Mouse (Mus musculus) cerebellum, adult 11 months (tissue): ENCODE measurements around the gene Krt23.

ENCODE experiments used
- DNase-seq: peaks from one replicate; pipeline ENCODE4 v3.0.0; 2022

Gene Krt23

DNA sequence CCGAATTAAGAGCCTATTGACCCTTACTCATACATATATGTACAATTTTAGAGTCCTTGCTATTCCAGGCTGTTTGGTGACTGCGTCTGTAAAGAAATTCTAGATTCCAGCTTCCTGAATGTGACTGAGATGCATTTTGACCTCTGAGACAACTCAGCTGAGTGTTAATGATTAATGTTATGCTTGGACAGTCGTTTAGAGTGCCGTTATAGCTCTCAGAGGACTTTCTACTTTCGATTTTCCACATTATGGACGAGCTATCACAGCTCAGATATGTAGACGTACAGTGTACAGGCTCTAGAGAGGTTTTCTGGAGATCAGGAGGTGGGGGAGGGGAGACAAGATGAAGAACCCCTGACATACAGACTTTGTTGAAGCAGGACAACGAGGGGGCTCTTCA is 51.7 kb downstream of the Krt23 start:
- no peak for DNase-seq

DNA sequence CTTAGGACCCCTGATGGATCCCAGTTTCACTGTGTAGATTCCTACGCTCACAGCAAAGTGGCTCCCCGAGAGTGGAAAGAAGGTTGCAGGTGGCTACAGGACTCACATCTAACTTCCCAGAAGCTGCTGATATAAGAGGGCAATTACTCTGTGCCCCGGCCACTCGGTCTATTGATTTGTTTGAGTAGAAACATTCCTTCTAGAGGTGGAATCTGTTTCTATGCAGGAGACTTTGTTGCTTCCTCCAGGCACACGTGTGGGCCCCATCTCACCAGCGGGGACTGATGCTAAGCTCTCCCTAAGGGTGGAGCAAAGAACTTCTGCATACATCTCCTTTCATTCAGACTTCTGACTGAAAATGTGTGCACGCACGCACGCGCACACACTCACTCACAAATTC is 53.5 kb downstream of the Krt23 start:
- DNase-seq = no peak

DNA sequence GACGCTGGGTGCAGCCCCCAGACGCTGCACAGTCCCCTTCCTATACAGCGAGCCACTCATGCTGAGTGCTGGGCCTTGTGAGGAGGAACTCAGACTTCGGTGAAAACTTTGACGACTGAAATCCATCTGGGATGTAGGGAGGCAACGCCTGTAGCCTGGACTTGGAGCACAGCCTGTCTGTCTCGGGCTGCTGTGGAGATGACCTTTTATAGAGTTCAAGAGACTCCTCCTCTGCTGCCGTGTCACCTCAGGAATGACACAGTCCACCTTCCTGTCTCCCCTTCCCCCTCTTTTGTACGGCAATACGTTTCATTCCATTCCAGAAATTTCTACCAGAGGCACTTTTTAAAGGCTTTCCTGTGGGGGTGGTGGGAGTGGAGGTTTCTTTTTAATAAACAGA is 55.0 kb downstream of the Krt23 start, which contains the start of gene Krt20:
Krt20 (minus strand) TSS at position 179 of the 400 bp plus-strand sequence.
- no peak for DNase-seq

DNA sequence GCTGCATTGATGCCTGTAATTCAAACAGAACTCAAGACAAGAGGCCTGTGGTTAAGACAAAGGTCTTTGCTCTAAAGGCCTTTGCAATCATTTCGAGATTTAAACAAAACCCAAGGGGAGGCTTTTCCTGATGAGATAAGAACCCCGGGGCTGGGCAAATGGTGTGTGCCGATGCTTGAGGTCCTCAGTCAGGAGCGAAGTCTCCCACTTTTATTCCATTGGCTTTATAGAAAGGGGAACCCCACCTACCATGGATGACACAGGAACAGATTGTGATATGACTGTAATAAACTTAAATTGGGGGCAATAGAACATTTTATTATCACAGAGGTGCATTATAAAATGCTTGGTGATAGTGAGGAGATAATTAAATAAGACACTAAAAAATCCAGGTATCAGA is 56.3 kb downstream of the Krt23 start:
- DNase-seq = no peak

DNA sequence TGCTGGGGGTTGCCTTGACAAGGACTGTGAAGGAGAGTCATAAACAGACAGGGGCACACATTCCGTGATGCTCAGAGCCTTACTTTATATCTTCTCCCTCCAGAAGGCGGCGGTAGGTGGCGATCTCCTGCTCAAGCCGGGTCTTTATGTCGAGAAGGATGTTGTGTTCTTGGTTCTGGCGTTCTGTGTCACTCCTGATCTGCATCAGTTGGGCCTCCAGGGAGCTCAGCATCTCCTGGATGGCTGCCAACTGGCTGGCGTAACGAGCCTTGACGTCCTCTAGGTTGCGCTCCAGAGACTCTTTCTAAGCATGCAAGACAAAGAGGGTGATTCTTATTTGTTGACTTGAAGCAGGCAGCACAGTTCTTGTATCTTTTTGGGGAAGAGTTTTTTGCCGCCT is 62.3 kb downstream of the Krt23 start:
- DNase-seq = no peak
